Mouse (Mus musculus) midbrain, embryonic 16.5 days (tissue): ENCODE measurements around the gene Ccne1. TPM values are rescaled to one million over a fixed set of nuclear protein-coding genes. Genes with fewer than 3 reads are reported as not detected.

Experiments used
- polyA plus RNA-seq: library from polyadenylated mRNA; unstranded; fragments of >200 nt; fragmentation: Nextera tagmentation; extraction: Ambion mirVana; gene quantifications from 2 replicates; pipeline ENCODE4 v1.2.1, GENCODE M21; 2015

Ccne1 gene
- polyA plus RNA-seq, 1 experiment from 2014 or later: 13.2 TPM

Other genes with a start within 250 kb of the Ccne1 start
- gene Uri1, start 84.0 kb downstream of the Ccne1 start, polyA plus RNA-seq: 33.3 TPM in 2 replicates
- gene 1600014C10Rik, start 75.7 kb upstream of the Ccne1 start, polyA plus RNA-seq: 33.4 and 36.2 TPM in 2 replicates
- 0.26 and 0.49 TPM in 2 replicates for gene Plekhf1, start 120.5 kb upstream of the Ccne1 start, polyA plus RNA-seq
- 76.0 and 78.2 TPM in 2 replicates for gene Pop4, start 163.9 kb upstream of the Ccne1 start, polyA plus RNA-seq